Mouse (Mus musculus): ENCODE results near the gene Tgfb2. TPM values are rescaled to one million over a fixed set of nuclear protein-coding genes. Genes with fewer than 3 reads are reported as not detected.

Gene Tgfb2
- polyA plus RNA-seq (2012), result 0.01 TPM in 1 of 2 replicates, not detected in the other

DNA sequence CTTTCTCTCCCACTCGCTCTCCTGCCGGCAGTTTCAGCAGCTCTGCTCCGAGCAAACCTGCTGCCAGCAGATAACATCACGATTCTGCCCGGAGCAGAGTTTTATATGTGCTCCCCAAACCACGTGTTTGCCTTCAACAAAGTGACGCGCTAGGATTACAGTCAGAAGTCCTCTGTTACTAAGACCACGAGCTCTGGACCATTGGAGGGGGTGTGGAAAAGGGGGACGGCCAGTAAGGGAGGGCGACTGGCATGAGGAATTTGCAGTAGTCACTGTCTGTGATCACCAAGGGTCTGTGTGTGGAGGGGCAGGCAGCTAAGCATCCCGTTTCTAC is at the start of gene Tgfb2:
Tgfb2 (minus strand) TSS at position 75 of the 334 bp plus-strand sequence.
- Histone ChIP-seq H3K36me3 (ENCODE audit: control insufficient read depth) (no peaks in the 10 kb centered on the region), H3K4me1 (ENCODE audit: control insufficient read depth) (peaks cover 2% of the 10 kb centered on the region), H3K9me3 (ENCODE audit: control insufficient read depth, low read length) (no peaks in the 10 kb centered on the region), H3K27me3 (ENCODE audit: control insufficient read depth) (peaks cover 51% of the 10 kb centered on the region), H3K4me3 (replicated peaks) (peak within 1 kb of the TSS; percentile 37)
- TF ChIP-seq TAL1 (IDR thresholded peaks at IDR 0.05; ENCODE audit: low read length) (no peak), GATA1 (IDR thresholded peaks at IDR 0.05; ENCODE audit: low read length) (no peak)

DNA sequence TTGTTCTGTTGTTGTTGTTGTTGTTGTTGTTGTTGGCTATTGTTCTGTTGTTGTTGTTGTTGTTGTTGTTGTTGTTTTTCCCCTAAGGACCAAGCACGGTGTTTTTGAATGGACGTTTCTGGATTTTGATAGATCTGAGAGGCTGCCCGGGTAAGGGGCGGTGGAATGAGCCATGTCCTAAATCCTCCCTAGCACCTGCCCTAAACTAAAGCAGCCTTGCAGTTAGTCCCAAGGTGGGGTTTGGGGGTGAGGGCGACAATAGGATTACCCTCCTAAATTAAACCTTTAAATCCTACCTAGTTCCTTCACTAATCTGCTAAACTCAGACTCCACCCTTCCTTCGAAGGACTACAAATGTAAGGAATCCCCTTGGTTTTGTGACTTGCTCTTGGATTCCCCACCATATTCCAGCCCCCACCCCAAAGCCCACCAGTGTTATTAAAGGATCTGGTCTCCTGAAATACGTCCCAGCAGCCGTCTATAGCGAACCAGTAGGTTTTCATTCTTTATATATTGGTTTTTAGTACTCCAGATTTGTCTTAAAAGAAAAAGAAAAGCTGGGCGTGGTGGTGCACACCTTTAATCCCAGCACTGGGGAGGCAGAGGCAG is 44.0 kb upstream of the Tgfb2 start:
- peaks cover 23% of the 10 kb centered on the region for H3K4me1 ChIP-seq (ENCODE audit: control insufficient read depth)
- H3K27me3 ChIP-seq (ENCODE audit: control insufficient read depth), result no peaks in the 10 kb centered on the region
- H3K4me3 ChIP-seq (replicated peaks), result peak overlapping the region; percentile 72
- no peak for TF ChIP-seq TAL1 (IDR thresholded peaks at IDR 0.05; ENCODE audit: low read length)
- TF ChIP-seq GATA1 (IDR thresholded peaks at IDR 0.05; ENCODE audit: low read length), result no peak
- H3K36me3 ChIP-seq (ENCODE audit: control insufficient read depth), result peaks cover 4% of the 10 kb centered on the region
- no peaks in the 10 kb centered on the region for H3K9me3 ChIP-seq (ENCODE audit: control insufficient read depth, low read length)

DNA sequence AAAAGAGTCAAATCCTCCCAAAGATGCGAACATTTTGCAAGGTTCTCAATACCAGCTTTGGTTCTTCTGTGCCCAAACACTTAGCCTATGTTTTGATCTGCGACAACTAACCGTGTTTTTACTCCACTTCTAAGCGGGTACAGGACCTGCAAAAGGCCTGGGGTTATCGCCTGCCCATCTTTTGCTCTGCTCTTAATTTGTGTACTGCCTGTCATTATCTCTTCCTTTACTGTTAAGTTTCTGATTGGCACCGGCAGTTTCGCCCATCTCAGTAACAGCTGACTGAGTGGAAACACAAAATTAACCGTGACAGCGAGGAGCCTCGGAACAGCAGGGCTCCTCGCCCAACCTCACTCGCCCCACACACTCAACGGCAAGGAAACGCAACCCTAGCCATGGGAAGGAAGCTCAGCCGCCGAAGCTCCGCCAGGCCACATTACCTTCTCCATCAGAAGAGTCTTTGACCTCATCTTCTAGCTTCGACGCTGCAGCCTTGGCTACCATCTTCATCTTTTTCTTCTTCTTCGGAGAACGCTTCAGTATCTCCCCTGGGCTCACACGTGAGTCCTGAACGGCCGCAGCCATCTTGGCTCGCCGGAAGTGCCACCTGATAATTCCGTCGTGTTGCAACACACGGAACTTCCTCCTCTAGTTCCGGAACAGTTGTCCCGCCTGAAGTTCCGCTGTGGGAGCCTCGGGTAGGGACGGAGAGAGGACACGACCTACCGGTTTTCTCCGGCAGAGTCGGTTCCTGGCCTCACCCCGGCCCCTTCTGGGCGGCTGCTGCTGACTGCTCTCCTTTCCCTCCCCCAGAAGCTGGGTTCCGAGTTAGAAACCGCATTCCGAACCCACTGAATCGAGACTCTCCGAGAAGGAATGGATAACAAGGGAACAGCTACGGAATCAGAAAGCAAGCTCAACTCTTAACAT is 43.2 kb upstream of the Tgfb2 start, which contains the start of gene Rrp15:
Rrp15 (minus strand) TSS at position 635 of the 930 bp plus-strand sequence.
- H3K27me3 ChIP-seq (ENCODE audit: control insufficient read depth), result no peaks in the 10 kb centered on the region
- H3K4me1 ChIP-seq (ENCODE audit: control insufficient read depth), result peaks cover 23% of the 10 kb centered on the region
- no peaks in the 10 kb centered on the region for H3K9me3 ChIP-seq (ENCODE audit: control insufficient read depth, low read length)
- TF ChIP-seq TAL1 (IDR thresholded peaks at IDR 0.05; ENCODE audit: low read length), result no peak
- TF ChIP-seq GATA1 (IDR thresholded peaks at IDR 0.05; ENCODE audit: low read length), result peak; percentile 30; the same call in 1 of the 2 replicates
- peak within 1 kb of the TSS; percentile 72 for H3K4me3 ChIP-seq (replicated peaks)
- H3K36me3 ChIP-seq (ENCODE audit: control insufficient read depth), result peaks cover 4% of the 10 kb centered on the region

DNA sequence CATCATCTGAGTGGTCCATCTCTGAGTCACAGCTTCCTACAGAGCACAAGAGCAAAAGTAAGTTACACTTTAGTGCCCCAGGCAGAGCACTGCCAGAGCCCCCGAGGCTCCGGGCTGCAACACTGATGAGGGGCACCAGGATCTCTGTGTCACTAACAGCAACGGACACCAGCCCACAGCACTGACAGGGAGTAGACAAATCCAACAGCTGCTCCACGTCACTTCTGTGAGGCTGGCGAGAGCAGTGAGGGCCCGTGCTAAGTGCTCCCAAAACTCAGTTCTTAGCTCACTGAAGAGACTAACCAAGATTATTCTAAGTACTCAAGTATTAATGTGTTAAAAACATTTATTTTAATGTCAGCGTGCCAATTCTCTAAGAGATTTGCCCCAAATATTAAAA is 34.0 kb upstream of the Tgfb2 start:
- peaks cover 45% of the 10 kb centered on the region for H3K36me3 ChIP-seq (ENCODE audit: control insufficient read depth)
- H3K4me1 ChIP-seq (ENCODE audit: control insufficient read depth), result no peaks in the 10 kb centered on the region; the same call in 1 of the 2 replicates
- H3K27me3 ChIP-seq (ENCODE audit: control insufficient read depth), result no peaks in the 10 kb centered on the region
- H3K9me3 ChIP-seq (ENCODE audit: control insufficient read depth, low read length), result no peaks in the 10 kb centered on the region
- no peak for TF ChIP-seq TAL1 (IDR thresholded peaks at IDR 0.05; ENCODE audit: low read length)
- TF ChIP-seq GATA1 (IDR thresholded peaks at IDR 0.05; ENCODE audit: low read length), result no peak
- no peak overlapping the region for H3K4me3 ChIP-seq (replicated peaks)

DNA sequence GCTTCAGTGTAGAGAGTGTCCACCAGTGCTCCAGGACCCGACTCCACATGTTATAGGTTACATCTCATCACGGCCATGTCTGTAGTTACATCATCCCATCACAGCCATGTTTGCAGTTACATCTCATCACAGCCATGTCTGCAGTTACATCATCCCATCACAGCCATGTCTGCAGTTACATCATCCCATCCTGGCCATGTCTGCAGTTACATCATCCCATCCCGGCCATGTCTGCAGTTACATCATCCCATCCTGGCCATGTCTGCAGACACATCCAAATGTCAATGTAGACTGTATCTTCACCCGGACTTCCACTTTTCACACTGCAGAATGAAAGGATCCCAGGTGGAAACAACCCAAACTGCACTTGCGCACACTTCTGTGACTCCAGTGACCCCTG is 29.7 kb upstream of the Tgfb2 start:
- peaks cover 45% of the 10 kb centered on the region for H3K36me3 ChIP-seq (ENCODE audit: control insufficient read depth)
- TF ChIP-seq GATA1 (IDR thresholded peaks at IDR 0.05; ENCODE audit: low read length) (no peak), TAL1 (IDR thresholded peaks at IDR 0.05; ENCODE audit: low read length) (no peak)
- H3K4me1 ChIP-seq (ENCODE audit: control insufficient read depth), result no peaks in the 10 kb centered on the region
- H3K4me3 ChIP-seq (replicated peaks), result no peak overlapping the region
- H3K27me3 ChIP-seq (ENCODE audit: control insufficient read depth), result no peaks in the 10 kb centered on the region
- no peaks in the 10 kb centered on the region for H3K9me3 ChIP-seq (ENCODE audit: control insufficient read depth, low read length)

DNA sequence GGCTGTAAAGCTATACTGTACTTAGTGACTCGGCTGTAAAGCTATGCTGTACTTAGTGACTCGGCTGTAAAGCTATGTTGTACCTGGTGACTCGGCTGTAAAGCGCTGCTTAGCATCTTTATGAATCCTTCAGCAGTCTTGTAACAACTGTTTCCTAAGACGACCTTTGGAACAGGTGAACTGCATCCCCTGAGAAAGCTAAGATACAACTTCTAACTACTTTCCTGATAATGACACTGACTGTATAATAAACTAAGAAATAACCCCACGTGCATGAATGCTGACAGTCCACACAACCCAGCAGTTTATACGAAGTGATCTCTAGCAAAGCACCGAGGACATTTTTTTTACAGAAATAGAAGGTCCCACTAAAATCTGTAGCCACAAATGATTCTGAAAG is 27.3 kb upstream of the Tgfb2 start:
- no peak overlapping the region for H3K4me3 ChIP-seq (replicated peaks)
- H3K4me1 ChIP-seq (ENCODE audit: control insufficient read depth), result no peaks in the 10 kb centered on the region
- H3K27me3 ChIP-seq (ENCODE audit: control insufficient read depth), result no peaks in the 10 kb centered on the region
- peaks cover 31% of the 10 kb centered on the region for H3K36me3 ChIP-seq (ENCODE audit: control insufficient read depth)
- TF ChIP-seq GATA1 (IDR thresholded peaks at IDR 0.05; ENCODE audit: low read length) (no peak), TAL1 (IDR thresholded peaks at IDR 0.05; ENCODE audit: low read length) (no peak)
- no peaks in the 10 kb centered on the region for H3K9me3 ChIP-seq (ENCODE audit: control insufficient read depth, low read length)

DNA sequence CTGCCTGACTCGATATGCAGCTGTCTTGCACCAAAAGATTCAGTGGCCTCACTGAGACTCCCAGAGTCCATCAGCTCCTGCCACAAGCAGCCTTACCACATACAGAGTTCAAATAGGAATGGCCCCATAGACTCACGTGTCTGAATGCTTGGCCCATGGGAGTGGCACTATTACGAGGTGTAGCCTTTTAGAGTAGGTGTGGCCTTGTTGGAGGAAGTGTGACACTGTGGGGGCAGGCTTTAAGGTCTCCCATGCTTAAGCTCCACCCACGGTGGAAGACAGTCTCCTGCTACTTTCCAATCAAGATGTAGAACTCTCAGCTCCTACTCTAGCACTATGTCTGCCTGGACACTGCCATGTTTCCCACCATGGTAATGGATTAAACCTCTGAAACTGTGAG is 23.0 kb upstream of the Tgfb2 start:
- Histone ChIP-seq H3K36me3 (ENCODE audit: control insufficient read depth) (peaks cover 13% of the 10 kb centered on the region), H3K27me3 (ENCODE audit: control insufficient read depth) (no peaks in the 10 kb centered on the region), H3K4me1 (ENCODE audit: control insufficient read depth) (no peaks in the 10 kb centered on the region), H3K9me3 (ENCODE audit: control insufficient read depth, low read length) (no peaks in the 10 kb centered on the region), H3K4me3 (replicated peaks) (no peak overlapping the region)
- TF ChIP-seq GATA1 (IDR thresholded peaks at IDR 0.05; ENCODE audit: low read length) (no peak), TAL1 (IDR thresholded peaks at IDR 0.05; ENCODE audit: low read length) (no peak)

DNA sequence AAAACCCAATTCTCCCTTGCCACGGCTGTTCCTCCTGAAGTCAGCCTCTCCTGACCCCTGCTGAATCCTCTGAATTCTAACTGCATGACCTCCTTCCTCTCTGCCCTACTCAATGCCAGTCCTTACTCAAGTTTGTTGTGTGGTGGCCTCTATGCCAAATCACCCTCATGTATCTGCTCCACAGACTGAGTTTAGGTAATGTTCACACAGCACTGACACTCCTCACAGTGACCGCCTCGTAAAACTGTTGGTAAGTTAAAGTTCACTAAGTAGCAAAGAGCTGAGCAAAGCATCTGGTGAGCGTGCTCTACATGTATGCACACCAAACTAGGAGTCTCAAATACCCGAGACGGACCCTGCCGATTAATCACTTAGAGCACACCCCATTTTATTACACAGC is 20.3 kb upstream of the Tgfb2 start:
- Histone ChIP-seq H3K4me3 (replicated peaks) (no peak overlapping the region), H3K36me3 (ENCODE audit: control insufficient read depth) (peaks cover 20% of the 10 kb centered on the region), H3K27me3 (ENCODE audit: control insufficient read depth) (no peaks in the 10 kb centered on the region), H3K9me3 (ENCODE audit: control insufficient read depth, low read length) (no peaks in the 10 kb centered on the region), H3K4me1 (ENCODE audit: control insufficient read depth) (no peaks in the 10 kb centered on the region)
- TF ChIP-seq TAL1 (IDR thresholded peaks at IDR 0.05; ENCODE audit: low read length) (no peak), GATA1 (IDR thresholded peaks at IDR 0.05; ENCODE audit: low read length) (no peak)

DNA sequence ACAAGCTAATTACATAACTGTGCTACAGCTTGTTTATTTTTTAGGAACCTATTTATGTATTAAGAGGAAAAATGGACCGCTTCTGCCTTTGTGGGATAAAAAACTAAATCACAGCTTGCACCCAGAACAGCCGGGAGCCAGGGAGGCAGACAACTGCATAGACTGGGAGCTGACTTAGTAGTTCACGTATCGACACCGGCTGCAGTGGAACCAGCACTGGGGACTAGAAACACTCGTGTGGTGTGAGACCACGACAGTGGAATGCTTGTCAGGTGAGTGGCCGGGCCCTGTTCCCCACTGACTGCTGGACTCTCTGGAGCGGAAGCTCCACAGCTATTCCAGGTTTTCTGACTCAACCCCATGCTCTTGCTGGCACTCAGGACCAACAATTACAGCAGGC is 16.5 kb upstream of the Tgfb2 start:
- no peaks in the 10 kb centered on the region for H3K27me3 ChIP-seq (ENCODE audit: control insufficient read depth)
- no peak overlapping the region for H3K4me3 ChIP-seq (replicated peaks)
- H3K9me3 ChIP-seq (ENCODE audit: control insufficient read depth, low read length), result no peaks in the 10 kb centered on the region
- no peaks in the 10 kb centered on the region for H3K4me1 ChIP-seq (ENCODE audit: control insufficient read depth)
- H3K36me3 ChIP-seq (ENCODE audit: control insufficient read depth), result peaks cover 46% of the 10 kb centered on the region
- TF ChIP-seq GATA1 (IDR thresholded peaks at IDR 0.05; ENCODE audit: low read length) (no peak), TAL1 (IDR thresholded peaks at IDR 0.05; ENCODE audit: low read length) (no peak)

Measured in erythroblast, embryonic 14.5 days (primary cell).